8 mouse cellular contexts compared by ENCODE assay signal in the genomic region with DNA sequence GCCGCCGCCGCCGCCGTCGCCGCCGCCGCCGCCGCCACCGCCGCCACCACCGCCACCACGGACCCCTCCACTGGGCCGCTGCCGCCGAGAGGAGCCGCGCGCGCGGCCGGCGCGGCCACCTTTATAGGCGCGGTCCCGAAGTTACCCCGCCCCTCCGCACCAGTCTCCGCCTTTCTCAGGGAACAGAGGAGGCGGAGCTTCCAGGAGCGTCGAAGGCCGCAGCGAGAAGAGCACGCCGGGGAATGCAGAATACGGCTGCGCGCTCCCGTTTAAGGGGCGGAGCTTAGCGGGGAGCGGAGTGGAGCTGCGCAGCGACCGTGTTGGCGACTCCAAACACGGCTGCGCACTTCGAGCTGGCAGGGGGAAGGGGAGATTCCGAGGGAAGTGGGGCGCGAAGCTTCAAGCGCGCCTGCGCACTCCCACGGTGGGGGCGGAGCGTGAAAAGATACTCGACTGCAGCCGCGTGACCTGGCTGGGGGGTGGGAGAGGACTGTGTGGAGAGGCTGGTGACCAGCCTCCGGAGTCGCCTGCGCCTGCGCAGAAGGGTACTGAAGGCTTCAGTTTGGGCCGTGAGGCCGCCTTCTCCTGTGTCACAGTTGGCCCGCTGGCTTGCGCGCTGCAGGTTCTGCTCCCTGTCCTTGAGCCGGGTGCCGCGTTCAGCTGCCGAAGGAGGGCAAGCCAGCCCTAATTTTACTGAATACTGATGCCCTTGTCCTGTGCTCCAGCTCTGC. TPM values are rescaled to one million over a fixed set of nuclear protein-coding genes. Genes with fewer than 3 reads are reported as not detected.
DNase-seq lines count a peak whose midpoint lies in the region; ATAC-seq and TF ChIP-seq lines count a peak whose summit lies in the region.

No protein-coding gene starts in this region.

- H3K9me3 ChIP-seq in ES-E14 (ENCODE audit: control insufficient read depth, insufficient read depth, low read depth, low read length): no peaks in the 10 kb centered on the region
- H3K9me3 ChIP-seq in forebrain, embryonic 15.5 days: no peaks in the 10 kb centered on the region
- no peaks in the 10 kb centered on the region for H3K9me3 ChIP-seq in lung, embryonic 14.5 days (ENCODE audit: low read depth, low read length)

- H3K4me1 ChIP-seq in ES-E14 (ENCODE audit: control insufficient read depth in 2 of 2, insufficient read depth in 2 of 2, low read length in 2 of 2, poor library complexity in 1 of 2): peaks cover 9 to 31% of the 10 kb centered on the region in 2 experiments
- peaks cover 66% of the 10 kb centered on the region for H3K4me1 ChIP-seq in forebrain, embryonic 15.5 days
- H3K4me1 ChIP-seq in lung, embryonic 14.5 days (ENCODE audit: insufficient read depth): peaks cover 39% of the 10 kb centered on the region
- H3K4me1 ChIP-seq in olfactory bulb, adult 2 months (ENCODE audit: control insufficient read depth, insufficient read depth, low read length): peaks cover 55% of the 10 kb centered on the region
- H3K4me1 ChIP-seq in thymus, adult 2 months (replicated peaks; ENCODE audit: control insufficient read depth, insufficient read depth, low read length): peaks cover 76% of the 10 kb centered on the region

- under 1% methylated on average over 73 of the region's 78 CpGs for WGBS in forebrain, embryonic 15.5 days
- under 1% methylated on average over 78 of the region's 78 CpGs for WGBS in lung, embryonic 14.5 days
- under 1% methylated on average over 78 of the region's 78 CpGs for WGBS in olfactory bulb, adult 2 months
- under 1% methylated on average over 69 of the region's 78 CpGs for WGBS in thymus, adult 2 months

- H3K27ac ChIP-seq in ES-E14 (ENCODE audit: insufficient read depth, low read depth, low read length, poor library complexity, severe bottlenecking): peak overlapping the region; percentile 63
- H3K27ac ChIP-seq in forebrain, embryonic 15.5 days (replicated peaks): peak overlapping the region; percentile 94
- H3K27ac ChIP-seq in layer of hippocampus, adult 2 months: peak overlapping the region; percentile 99
- H3K27ac ChIP-seq in lung, embryonic 14.5 days (ENCODE audit: low read depth): peak overlapping the region; percentile 99
- peak overlapping the region; percentile 98 for H3K27ac ChIP-seq in olfactory bulb, adult 2 months (ENCODE audit: insufficient read depth, low read depth, low read length)
- H3K27ac ChIP-seq in thymus, adult 2 months (ENCODE audit: control insufficient read depth, insufficient read depth, low read length): peak overlapping the region; percentile 97

- no peak for TF ChIP-seq CTCF in layer of hippocampus, adult 2 months (conservative IDR thresholded peaks at IDR 0.05)
- no peak for TF ChIP-seq CTCF in lung, embryonic 14.5 days (IDR thresholded peaks at IDR 0.05; ENCODE audit: low read depth)
- TF ChIP-seq CTCF in olfactory bulb, adult 2 months (IDR thresholded peaks at IDR 0.05; ENCODE audit: insufficient read depth, low read depth, low read length): no peak
- TF ChIP-seq CTCF in thymus, adult 2 months (IDR thresholded peaks at IDR 0.05; ENCODE audit: borderline replicate concordance, control insufficient read depth, extremely low read depth, insufficient read depth, low read length, poor library complexity): peak; percentile 54

- no peaks in the 10 kb centered on the region for H3K27me3 ChIP-seq in forebrain, embryonic 15.5 days
- H3K27me3 ChIP-seq in lung, embryonic 14.5 days (ENCODE audit: insufficient read depth, low read length): no peaks in the 10 kb centered on the region
- H3K27me3 ChIP-seq in thymus, adult 2 months (ENCODE audit: control insufficient read depth, insufficient read depth, low read length): no peaks in the 10 kb centered on the region

- H3K4me2 ChIP-seq in forebrain, embryonic 15.5 days (replicated peaks): peak overlapping the region; percentile 69
- peak overlapping the region; percentile 91 for H3K4me2 ChIP-seq in lung, embryonic 14.5 days

- H3K9ac ChIP-seq in ES-E14 (ENCODE audit: insufficient read depth, low read depth, low read length, poor library complexity, severe bottlenecking): peak overlapping the region; percentile 84
- H3K9ac ChIP-seq in forebrain, embryonic 15.5 days (replicated peaks): peak overlapping the region; percentile 96
- peak overlapping the region; percentile 98 for H3K9ac ChIP-seq in lung, embryonic 14.5 days

- intact Hi-C loops in heart, postnatal 36 days (cut with DNase I): no loop called here

- in situ Hi-C loops in ES-E14 (cut with MboI; ENCODE audit: low sequenced_read_pairs in 2 of 2, unreplicated experiment in 2 of 2): no loop called here

- peak; percentile 93 for ATAC-seq in forebrain, embryonic 15.5 days (replicated peaks)
- ATAC-seq in lung, embryonic 14.5 days (ENCODE audit: insufficient read depth): peak; percentile 89

- DNase-seq in ES-E14 (ENCODE audit: low read depth, low spot score): peak; percentile 99
- DNase-seq in cerebellum, adult 11-12 months: peak; percentile 100
- DNase-seq in heart, postnatal 36 days: peak; percentile 99
- peak; percentile 100 for DNase-seq in layer of hippocampus, adult 2 months (ENCODE audit: low spot score in 2 of 2)
- peak; percentile 100 for DNase-seq in lung, embryonic 14.5 days
- DNase-seq in thymus, adult 2 months: peak; percentile 99

- TF ChIP-seq POLR2A in olfactory bulb, adult 2 months (IDR thresholded peaks at IDR 0.05; ENCODE audit: insufficient read depth, low read depth, low read length): peak; percentile 98
- TF ChIP-seq POLR2A in thymus, adult 2 months (IDR thresholded peaks at IDR 0.05; ENCODE audit: control insufficient read depth, extremely low read depth, insufficient read depth, low read length, poor library complexity): peak; percentile 99

- H3K4me3 ChIP-seq in ES-E14 (ENCODE audit: insufficient read depth in 1 of 2, low read depth in 1 of 2, low read length in 2 of 2, poor library complexity in 1 of 2, severe bottlenecking in 1 of 2): peak overlapping the region; percentile 86 to 87
- H3K4me3 ChIP-seq in forebrain, embryonic 15.5 days: peak overlapping the region; percentile 93
- H3K4me3 ChIP-seq in layer of hippocampus, adult 2 months: peak overlapping the region; percentile 96
- peak overlapping the region; percentile 98 for H3K4me3 ChIP-seq in lung, embryonic 14.5 days (ENCODE audit: low read depth, low read length)
- H3K4me3 ChIP-seq in olfactory bulb, adult 2 months (ENCODE audit: insufficient read depth, low read depth, low read length): peak overlapping the region; percentile 72
- H3K4me3 ChIP-seq in thymus, adult 2 months (ENCODE audit: control insufficient read depth, insufficient read depth, low read length): peak overlapping the region; percentile 98

- peaks cover 8% of the 10 kb centered on the region for H3K36me3 ChIP-seq in ES-E14 (ENCODE audit: control insufficient read depth, insufficient read depth, low read length, poor library complexity, severe bottlenecking)
- peaks cover 7% of the 10 kb centered on the region for H3K36me3 ChIP-seq in forebrain, embryonic 15.5 days
- peaks cover 28% of the 10 kb centered on the region for H3K36me3 ChIP-seq in lung, embryonic 14.5 days (ENCODE audit: insufficient read depth)
- peaks cover 10% of the 10 kb centered on the region for H3K36me3 ChIP-seq in thymus, adult 2 months (ENCODE audit: control insufficient read depth, insufficient read depth, low read length)

RNA-seq across cellular contexts. Expression of gene Mknk2, which starts 1.5 kb away (rescaled TPM):
- total RNA-seq in ES-E14 (2012; rRNA removed): 33.6 and 40.7 TPM in 2 replicates
- polyA plus RNA-seq in forebrain, embryonic 15.5 days (2015; fragmentation: Nextera tagmentation; extraction: Ambion mirVana): 60.9 and 64.8 TPM in 2 replicates
- 100 to 1,000 TPM; 223 to 233 TPM for total RNA-seq in heart, postnatal 36 days (2021)
- 10 to 100 TPM; 45.3 to 46.9 TPM for total RNA-seq in layer of hippocampus, adult 2 months (2021)
- 102 and 110 TPM in 2 replicates for polyA plus RNA-seq in lung, embryonic 14.5 days (2014; fragmentation: Nextera tagmentation; extraction: Ambion mirVana)
- polyA plus RNA-seq in olfactory bulb, adult 2 months (2012; ENCODE audit: insufficient read depth, insufficient read length, low replicate concordance, missing spikeins): not detected in 2 replicates
- 606 and 621 TPM in 2 replicates for polyA plus RNA-seq in thymus, adult 2 months (2012; rRNA removed)

RNA-seq across cellular contexts. Expression of gene Btbd2, which starts 19.5 kb away (rescaled TPM):
- 45.7 and 64.7 TPM in 2 replicates for total RNA-seq in ES-E14 (2012; rRNA removed)
- polyA plus RNA-seq in forebrain, embryonic 15.5 days (2015; fragmentation: Nextera tagmentation; extraction: Ambion mirVana): 83.4 and 87.5 TPM in 2 replicates
- 10 to 100 TPM; 45.5 to 46.8 TPM for total RNA-seq in heart, postnatal 36 days (2021)
- 100 to 1,000 TPM; 102 to 105 TPM for total RNA-seq in layer of hippocampus, adult 2 months (2021)
- 82.5 and 101 TPM in 2 replicates for polyA plus RNA-seq in lung, embryonic 14.5 days (2014; fragmentation: Nextera tagmentation; extraction: Ambion mirVana)
- not detected in 2 replicates for polyA plus RNA-seq in olfactory bulb, adult 2 months (2012; ENCODE audit: insufficient read depth, insufficient read length, low replicate concordance, missing spikeins)
- 94.7 and 103 TPM in 2 replicates for polyA plus RNA-seq in thymus, adult 2 months (2012; rRNA removed)

RNA-seq across cellular contexts. Expression of gene Mob3a, which starts 25.4 kb away (rescaled TPM):
- total RNA-seq in ES-E14 (2012; rRNA removed): 18.8 and 29.2 TPM in 2 replicates
- 52.6 and 55.1 TPM in 2 replicates for polyA plus RNA-seq in forebrain, embryonic 15.5 days (2015; fragmentation: Nextera tagmentation; extraction: Ambion mirVana)
- 1 to 10 TPM; 5.3 to 6.7 TPM for total RNA-seq in heart, postnatal 36 days (2021)
- 10 to 100 TPM; 10.6 to 16.5 TPM for total RNA-seq in layer of hippocampus, adult 2 months (2021)
- polyA plus RNA-seq in lung, embryonic 14.5 days (2014; fragmentation: Nextera tagmentation; extraction: Ambion mirVana): 35.1 and 40.3 TPM in 2 replicates
- polyA plus RNA-seq in olfactory bulb, adult 2 months (2012; ENCODE audit: insufficient read depth, insufficient read length, low replicate concordance, missing spikeins): not detected in 2 replicates
- 252 and 261 TPM in 2 replicates for polyA plus RNA-seq in thymus, adult 2 months (2012; rRNA removed)

RNA-seq across cellular contexts. Expression of gene Izumo4, which starts 25.6 kb away (rescaled TPM):
- total RNA-seq in ES-E14 (2012; rRNA removed): 8.9 and 13.9 TPM in 2 replicates
- 33.4 and 35.2 TPM in 2 replicates for polyA plus RNA-seq in forebrain, embryonic 15.5 days (2015; fragmentation: Nextera tagmentation; extraction: Ambion mirVana)
- total RNA-seq in heart, postnatal 36 days (2021): 1 to 10 TPM; 2.5 to 2.9 TPM
- 10 to 100 TPM; 65.0 to 69.0 TPM for total RNA-seq in layer of hippocampus, adult 2 months (2021)
- 6.7 and 7.3 TPM in 2 replicates for polyA plus RNA-seq in lung, embryonic 14.5 days (2014; fragmentation: Nextera tagmentation; extraction: Ambion mirVana)
- polyA plus RNA-seq in olfactory bulb, adult 2 months (2012; ENCODE audit: insufficient read depth, insufficient read length, low replicate concordance, missing spikeins): not detected in 2 replicates
- polyA plus RNA-seq in thymus, adult 2 months (2012; rRNA removed): 56.4 and 66.9 TPM in 2 replicates

RNA-seq across cellular contexts. Expression of gene Csnk1g2, which starts 53.7 kb away (rescaled TPM):
- total RNA-seq in ES-E14 (2012; rRNA removed): 138 and 167 TPM in 2 replicates
- 117 and 126 TPM in 2 replicates for polyA plus RNA-seq in forebrain, embryonic 15.5 days (2015; fragmentation: Nextera tagmentation; extraction: Ambion mirVana)
- 100 to 1,000 TPM; 111 to 119 TPM for total RNA-seq in heart, postnatal 36 days (2021)
- 100 to 1,000 TPM; 221 to 228 TPM for total RNA-seq in layer of hippocampus, adult 2 months (2021)
- polyA plus RNA-seq in lung, embryonic 14.5 days (2014; fragmentation: Nextera tagmentation; extraction: Ambion mirVana): 105 and 124 TPM in 2 replicates
- polyA plus RNA-seq in olfactory bulb, adult 2 months (2012; ENCODE audit: insufficient read depth, insufficient read length, low replicate concordance, missing spikeins): 431 TPM in 1 of 2 replicates, not detected in the other
- polyA plus RNA-seq in thymus, adult 2 months (2012; rRNA removed): 492 and 499 TPM in 2 replicates

Comparison
In these comparisons a context has a peak if more than half of its experiments do, and no peak if none do; other contexts are left out.
1. Peak in every context shown above with its lines: DNase-seq, ATAC-seq, H3K4me3 ChIP-seq and H3K27ac ChIP-seq.